14 mouse cellular contexts compared by ENCODE assay signal in genomic region chr17:71288145-71288758, GRCm38 (mm10). TPM values are rescaled to one million over a fixed set of nuclear protein-coding genes. Genes with fewer than 3 reads are reported as not detected.
A peak's percentile ranks its signal among the peaks of the same experiment; 100 is the strongest.
DNase-seq lines count a peak whose midpoint lies in the region; ATAC-seq and TF ChIP-seq lines count a peak whose summit lies in the region.
"Had no signal": no experiment of that assay in that cellular context is flagged by ENCODE, and none has a peak within 500 bp of the region (broad histone marks: within the 10 kb centered on the region; RNA-seq: fewer than 3 reads in every experiment).

No protein-coding gene starts in this region.

- no peak for TF ChIP-seq CTCF in left cerebral cortex, adult 2 months (IDR thresholded peaks at IDR 0.05)
- no peak for TF ChIP-seq CTCF in intestine, postnatal 0 days (IDR thresholded peaks at IDR 0.05; ENCODE audit: low read depth)

- H3K27me3 ChIP-seq in intestine, postnatal 0 days (replicated peaks; ENCODE audit: control insufficient read depth, insufficient read depth, low read length), result no peaks in the 10 kb centered on the region
- H3K27me3 ChIP-seq: heart, embryonic 13.5 days; limb, embryonic 12.5 days had no signal

- intact Hi-C loops in left cerebral cortex, adult 2 months (cut with DNase I), result no loop called here

- H3K4me3 ChIP-seq in left cerebral cortex, adult 2 months, result no peak overlapping the region
- no peak overlapping the region for H3K4me3 ChIP-seq in intestine, postnatal 0 days (ENCODE audit: low read depth, low read length)
- H3K4me3 ChIP-seq: heart, embryonic 13.5 days; limb, embryonic 12.5 days had no signal

- WGBS in intestine, postnatal 0 days, result 79% methylated on average over 11 of the region's 11 CpGs

- no peak overlapping the region for H3K9ac ChIP-seq in intestine, postnatal 0 days (ENCODE audit: low read depth, low read length)
- H3K9ac ChIP-seq: heart, embryonic 13.5 days; limb, embryonic 12.5 days had no signal

- peak; percentile 32 to 43 for DNase-seq in lung, adult 18-20 months
- no peak for DNase-seq in lung, postnatal 14 days
- DNase-seq in lung, postnatal 36 days, result peak; percentile 73
- DNase-seq in spleen, postnatal 36 days (ENCODE audit: low spot score in 2 of 2), result peak; percentile 83 to 89
- DNase-seq in left cerebral cortex, adult 2 months (ENCODE audit: extremely low spot score in 1 of 2, low spot score in 2 of 2), result no peak
- DNase-seq in urinary bladder, postnatal 4 days (ENCODE audit: low spot score in 2 of 2), result no peak
- DNase-seq: cerebellum, postnatal 25 days; midbrain, embryonic 14.5 days; right cerebral cortex, postnatal 4 days had no signal

- no peak overlapping the region for H3K27ac ChIP-seq in left cerebral cortex, adult 2 months
- no peak overlapping the region for H3K27ac ChIP-seq in intestine, postnatal 0 days (ENCODE audit: low read depth, low read length)
- H3K27ac ChIP-seq: heart, embryonic 13.5 days; hindbrain, postnatal 0 days; limb, embryonic 12.5 days had no signal

- ATAC-seq in granulocyte monocyte progenitor cell, adult 5-6 weeks (replicated peaks; ENCODE audit: poor library complexity, severe bottlenecking), result peak; percentile 93
- no peak for ATAC-seq in intestine, postnatal 0 days
- ATAC-seq: hindbrain, postnatal 0 days had no signal

- H3K4me2 ChIP-seq in intestine, postnatal 0 days (replicated peaks; ENCODE audit: low read depth), result no peak overlapping the region
- H3K4me2 ChIP-seq: heart, embryonic 13.5 days; limb, embryonic 12.5 days had no signal

- no peaks in the 10 kb centered on the region for H3K9me3 ChIP-seq in intestine, postnatal 0 days (ENCODE audit: control insufficient read depth)
- H3K9me3 ChIP-seq: heart, embryonic 13.5 days; limb, embryonic 12.5 days had no signal

- no peaks in the 10 kb centered on the region for H3K4me1 ChIP-seq in intestine, postnatal 0 days (replicated peaks; ENCODE audit: control insufficient read depth, insufficient read depth, low read length)

- H3K36me3 ChIP-seq in intestine, postnatal 0 days (ENCODE audit: control insufficient read depth, insufficient read depth), result no peaks in the 10 kb centered on the region
- H3K36me3 ChIP-seq: heart, embryonic 13.5 days; limb, embryonic 12.5 days had no signal

RNA-seq across cellular contexts. Expression of gene Emilin2, which starts 23.5 kb away (rescaled TPM):
- 14.3 and 19.0 TPM in 2 replicates for total RNA-seq in granulocyte monocyte progenitor cell, adult 5-6 weeks (2014; fragmentation: Nextera tagmentation)
- 25.0 and 25.8 TPM in 2 replicates for total RNA-seq in granulocyte monocyte progenitor cell, adult 5-6 weeks (2017)
- total RNA-seq in left cerebral cortex, adult 2 months (2021), result 1 to 10 TPM; 1.7 to 2.0 TPM
- 0.82 and 1.7 TPM in 2 replicates for polyA plus RNA-seq in intestine, postnatal 0 days (2015; fragmentation: Nextera tagmentation; extraction: Ambion mirVana)

Comparison
In these comparisons a context has a peak if more than half of its experiments do, and no peak if none do; other contexts are left out.
1. DNase-seq: peak in lung, adult 18-20 months (2 of 2), lung, postnatal 36 days (single experiment) and spleen, postnatal 36 days (2 of 2); none in lung, postnatal 14 days (single experiment), left cerebral cortex, adult 2 months (0 of 2) and urinary bladder, postnatal 4 days (0 of 2).
2. RNA of gene Emilin2, which starts 23.5 kb away (total RNA-seq): 14.3 to 25.8 TPM in granulocyte monocyte progenitor cell, adult 5-6 weeks; 1.7 to 2.0 TPM in left cerebral cortex, adult 2 months; every median in the first group is over 4 times any median in the second.